Mouse (Mus musculus) embryonic fibroblast, embryonic 13.5 days (primary cell): ENCODE results near the gene Il17ra. TPM values are rescaled to one million over a fixed set of nuclear protein-coding genes. Genes with fewer than 3 reads are reported as not detected.
A peak's percentile ranks its signal among the peaks of the same experiment; 100 is the strongest.

Experiments used
- H3K27ac ChIP-seq: 2 replicates; pipeline ENCODE4 v1.5.1; 2012; ENCODE audit warnings: low read length, control low read depth, inconsistent platforms; ENCODE audit not compliant: insufficient read depth
- H3K4me1 ChIP-seq: 2 replicates; pipeline ENCODE4 v1.6.1; 2011; ENCODE audit warnings: low read length; ENCODE audit not compliant: control insufficient read depth, insufficient read depth
- H3K4me3 ChIP-seq: 2 replicates; pipeline ENCODE4 v1.5.1; 2011; ENCODE audit warnings: mild to moderate bottlenecking, control low read depth, low read length; ENCODE audit not compliant: insufficient read depth
- CTCF ChIP-seq: IDR thresholded peaks from 2 replicates; pipeline ENCODE4 v1.5.1; 2011; ENCODE audit warnings: mild to moderate bottlenecking, control low read depth, low read length, moderate library complexity, borderline replicate concordance; ENCODE audit not compliant: insufficient read depth
- POLR2A ChIP-seq: IDR thresholded peaks from 2 replicates; pipeline ENCODE4 v1.6.1; 2011; ENCODE audit warnings: low read depth, mild to moderate bottlenecking, control low read depth, low read length, moderate library complexity
- polyA plus RNA-seq: library from polyadenylated mRNA; stranded (reverse); fragments of >200 nt; gene quantifications from 2 replicates; pipeline ENCODE4 v1.2.4, GENCODE M21; 2011; ENCODE audit warnings: low read depth; ENCODE audit not compliant: missing spikeins, insufficient read length

Il17ra gene
- 11.7 and 13.3 TPM in 2 replicates for polyA plus RNA-seq

DNA sequence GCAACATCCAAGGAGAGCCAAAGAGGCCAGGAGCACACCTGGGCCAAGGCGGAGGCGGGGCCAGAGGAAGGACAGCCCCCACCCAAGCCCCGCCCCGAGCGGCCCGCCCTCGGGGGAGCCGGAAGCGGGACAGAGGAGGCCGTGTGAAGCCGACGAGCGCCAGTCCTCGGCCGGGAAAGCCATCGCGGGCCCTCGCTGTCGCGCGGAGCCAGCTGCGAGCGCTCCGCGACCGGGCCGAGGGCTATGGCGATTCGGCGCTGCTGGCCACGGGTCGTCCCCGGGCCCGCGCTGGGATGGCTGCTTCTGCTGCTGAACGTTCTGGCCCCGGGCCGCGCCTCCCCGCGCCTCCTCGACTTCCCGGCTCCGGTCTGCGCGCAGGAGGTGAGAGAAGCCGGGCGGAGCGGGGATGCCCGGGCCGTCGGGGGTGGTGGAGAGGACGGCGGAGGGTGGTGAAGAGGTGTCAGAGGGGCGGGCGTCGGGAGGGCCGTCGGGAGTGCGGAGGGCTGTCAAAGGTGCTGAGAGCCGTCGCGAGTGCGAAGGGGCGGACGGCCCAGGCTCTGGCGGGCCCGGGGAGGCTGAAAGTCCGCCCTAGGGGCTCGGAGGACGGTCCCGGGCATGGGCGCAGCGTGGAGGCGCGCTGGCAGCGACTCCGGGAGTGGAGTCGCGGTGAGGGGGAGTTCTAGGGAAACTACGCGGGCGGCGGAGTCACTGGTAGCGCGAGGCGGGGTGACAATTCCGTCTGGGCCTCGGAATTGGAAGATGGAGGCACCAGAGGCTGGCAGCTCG lies at the start of gene Il17ra:
Gene Il17ra, plus strand, starts transcription at position 162 of the 786 bp plus-strand sequence.
- no peak for TF ChIP-seq CTCF
- TF ChIP-seq POLR2A, result peak; percentile 72
- H3K4me3 ChIP-seq, result peak within 1 kb of the TSS; percentile 71
- peaks cover 3% of the 10 kb centered on the region; the same call in 1 of the 2 replicates for H3K4me1 ChIP-seq
- H3K27ac ChIP-seq, result no peak within 1 kb of the TSS

GRCm38 (mm10) chr6:120438161-120438560 lies 24.9 kb upstream of the Il17ra start:
- TF ChIP-seq POLR2A (no peak), CTCF (no peak)
- no peak overlapping the region for H3K4me3 ChIP-seq
- H3K27ac ChIP-seq, result no peak overlapping the region
- no peaks in the 10 kb centered on the region for H3K4me1 ChIP-seq

DNA sequence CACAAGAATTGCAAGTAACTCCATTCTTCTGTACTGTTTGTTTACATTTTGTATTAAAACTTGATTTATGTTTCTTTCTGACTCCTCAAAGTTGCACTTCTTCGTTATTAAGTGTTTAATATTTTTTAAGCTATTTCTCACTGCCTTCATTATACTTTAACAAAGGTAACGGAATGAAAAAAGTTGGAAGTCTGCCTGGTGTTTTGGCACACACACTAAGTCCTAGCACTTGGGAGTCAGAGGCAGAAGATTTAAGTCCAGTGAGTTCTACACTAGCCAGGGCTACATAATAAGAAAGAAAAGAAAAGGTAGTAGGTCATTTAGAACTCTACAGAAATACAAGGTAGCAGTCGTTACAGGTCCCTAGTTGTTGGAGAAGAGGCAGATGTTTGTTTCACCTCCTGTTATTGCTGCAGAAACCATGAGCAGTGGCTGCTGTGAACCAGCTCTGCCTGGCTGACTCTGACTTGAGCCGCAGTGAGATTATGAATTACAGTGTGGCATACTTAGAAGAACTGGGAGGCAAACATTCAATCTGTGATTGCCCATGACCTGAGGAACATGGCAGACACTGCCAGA lies 20.8 kb upstream of the Il17ra start:
- TF ChIP-seq CTCF (no peak), POLR2A (no peak)
- Histone ChIP-seq H3K27ac (no peak overlapping the region), H3K4me3 (no peak overlapping the region), H3K4me1 (no peaks in the 10 kb centered on the region; the same call in 1 of the 2 replicates)

- H3K27ac ChIP-seq, result peak overlapping the region; percentile 24; the same call in 1 of the 2 replicates
Observed at GRCm38 (mm10) chr6:120443363-120444355, 19.4 kb upstream of the Il17ra start.

DNA sequence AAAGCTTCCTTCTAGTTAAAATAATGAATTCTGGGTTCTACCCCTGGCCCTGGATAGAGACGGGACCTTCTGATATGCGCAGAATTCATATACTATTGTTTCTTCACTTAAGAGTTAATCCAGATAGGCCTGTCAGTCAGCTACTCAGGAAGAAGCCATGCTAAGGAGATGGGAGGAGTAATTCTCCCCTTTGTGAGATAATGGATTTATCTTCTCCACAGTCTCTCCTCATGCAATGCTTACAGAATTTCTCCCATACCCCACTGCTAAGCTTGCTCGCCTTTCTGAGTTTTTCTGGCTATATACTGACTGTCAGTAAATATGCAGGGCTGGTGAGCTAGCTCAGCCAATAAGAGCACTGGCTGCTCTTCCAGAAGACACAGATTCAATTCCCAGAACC lies 12.8 kb upstream of the Il17ra start:
- no peak for TF ChIP-seq POLR2A
- TF ChIP-seq CTCF, result no peak
- H3K4me3 ChIP-seq, result no peak overlapping the region
- peaks cover 5% of the 10 kb centered on the region; the same call in 1 of the 2 replicates for H3K4me1 ChIP-seq
- H3K27ac ChIP-seq, result no peak overlapping the region

More at GRCm38 (mm10) chr6:120443363-120444355, 19.4 kb upstream of the Il17ra start:
- H3K4me1 ChIP-seq, result no peaks in the 10 kb centered on the region; the same call in 1 of the 2 replicates
- no peak for TF ChIP-seq CTCF
- TF ChIP-seq POLR2A, result no peak
- H3K4me3 ChIP-seq, result no peak overlapping the region

- Histone ChIP-seq H3K4me1 (peaks cover 5% of the 10 kb centered on the region; the same call in 1 of the 2 replicates), H3K27ac (no peak overlapping the region), H3K4me3 (no peak overlapping the region)
- no peak for TF ChIP-seq CTCF
- TF ChIP-seq POLR2A, result no peak
Observed at GRCm38 (mm10) chr6:120452384-120453102, 10.5 kb upstream of the Il17ra start.

DNA sequence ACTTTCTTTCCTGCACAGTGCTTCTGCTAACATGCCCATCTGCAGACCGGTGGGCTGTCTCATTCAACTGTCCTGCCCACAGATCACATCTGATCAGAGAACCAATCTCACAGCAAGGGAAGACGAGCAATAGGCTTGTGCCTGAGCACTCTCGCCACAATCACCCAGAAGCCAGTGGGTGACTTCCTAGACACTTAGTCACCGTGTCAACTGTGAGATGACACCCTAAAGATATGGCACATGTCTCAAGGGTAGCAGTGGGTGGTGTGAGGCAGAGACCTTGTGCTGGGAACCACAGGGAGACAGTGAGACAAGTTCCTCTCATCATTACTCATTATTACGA lies 10.0 kb upstream of the Il17ra start:
- TF ChIP-seq CTCF, result no peak
- no peak for TF ChIP-seq POLR2A
- Histone ChIP-seq H3K27ac (no peak overlapping the region), H3K4me3 (no peak overlapping the region), H3K4me1 (peaks cover 5% of the 10 kb centered on the region; the same call in 1 of the 2 replicates)

DNA sequence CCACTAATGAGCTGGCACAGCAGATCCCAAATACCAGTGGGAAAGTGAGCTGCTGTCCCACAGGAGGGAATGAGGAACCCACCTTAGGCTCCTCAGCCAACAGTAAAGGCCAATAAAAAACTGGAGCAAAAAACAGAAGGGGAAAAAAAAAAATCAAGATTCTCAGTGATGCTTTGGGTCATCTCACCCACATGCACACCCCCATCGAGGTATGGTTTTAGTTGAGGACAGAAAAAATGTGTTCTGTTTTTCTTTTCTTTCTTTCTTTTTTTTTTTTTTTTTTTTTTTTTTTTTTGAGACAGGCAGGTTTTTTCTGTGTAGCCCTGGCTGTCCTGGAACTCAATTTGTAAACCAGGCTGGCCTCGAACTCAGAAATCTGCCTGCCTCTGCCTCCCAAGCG lies 9.5 kb upstream of the Il17ra start:
- Histone ChIP-seq H3K4me1 (peaks cover 5% of the 10 kb centered on the region; the same call in 1 of the 2 replicates), H3K27ac (no peak overlapping the region), H3K4me3 (no peak overlapping the region)
- no peak for TF ChIP-seq POLR2A
- TF ChIP-seq CTCF, result no peak

DNA sequence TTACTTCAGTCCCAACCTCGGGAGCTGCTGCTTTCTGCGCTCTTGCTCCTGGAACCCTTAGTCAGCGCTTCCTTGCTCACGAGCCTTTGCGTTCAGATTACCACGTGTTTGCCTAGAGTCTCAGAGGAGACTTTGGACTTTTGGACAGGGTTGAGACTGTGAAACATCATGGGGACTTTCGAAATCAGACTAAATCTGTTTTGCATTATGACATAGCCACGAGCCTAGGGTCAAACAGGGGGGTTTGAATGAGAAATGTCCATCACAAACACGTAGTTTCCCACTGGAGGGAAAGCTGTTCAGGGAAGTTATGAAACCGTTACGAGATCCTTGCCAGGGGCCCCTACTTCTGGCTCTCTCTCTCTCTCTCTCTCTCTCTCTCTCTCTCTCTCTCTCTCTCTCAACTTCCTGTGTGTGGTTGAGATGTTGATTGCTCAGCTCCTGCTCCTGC lies 8.4 kb upstream of the Il17ra start:
- Histone ChIP-seq H3K4me1 (peaks cover 5% of the 10 kb centered on the region; the same call in 1 of the 2 replicates), H3K4me3 (no peak overlapping the region), H3K27ac (no peak overlapping the region)
- TF ChIP-seq CTCF (no peak), POLR2A (no peak)
